Mouse (Mus musculus): ENCODE measurements around the gene AW146154.
"Not testable (repeated sequence)": the region's sequence is repeated elsewhere in the genome, so short reads cannot be mapped to it uniquely, and the experiment has no call there.

- TF ChIP-seq CTCF (conservative IDR thresholded peaks at IDR 0.05; ENCODE audit: low read length); POU5F1 (IDR thresholded peaks at IDR 0.05; ENCODE audit: borderline replicate concordance, low read length); NANOG (IDR thresholded peaks at IDR 0.05; ENCODE audit: borderline replicate concordance, low read length): not testable (repeated sequence)
Measured at GRCm38 (mm10) chr7:41448596-41448995, 51.1 kb downstream of the AW146154 start, which contains the start of gene Vmn2r57.
